Mouse (Mus musculus): Measurements from ENCODE around the gene Crybg2.
A peak's percentile ranks its signal among the peaks of the same experiment; 100 is the strongest.

Crybg2 gene

DNA sequence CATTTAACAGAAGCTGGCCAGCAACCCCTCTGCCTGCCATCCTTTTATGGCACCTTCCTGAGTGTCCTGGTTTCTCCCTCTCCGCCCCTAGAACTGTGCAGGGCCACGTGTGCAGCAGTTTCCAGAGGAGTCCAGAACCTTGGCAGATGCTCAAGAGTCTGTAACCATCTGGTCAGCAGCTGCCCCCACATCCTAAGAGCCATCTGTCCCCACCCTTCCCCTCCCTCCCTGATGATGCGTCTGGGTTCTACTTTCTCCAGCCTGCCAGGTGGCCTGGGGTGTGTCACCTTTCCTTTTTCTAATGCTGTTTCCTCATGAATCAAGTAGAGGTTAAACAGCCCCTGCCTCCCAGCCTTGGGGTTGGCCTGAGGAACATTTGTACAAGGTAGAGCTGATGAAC lies 61.7 kb downstream of the Crybg2 start:
- peak; percentile 54 for DNase-seq

DNA sequence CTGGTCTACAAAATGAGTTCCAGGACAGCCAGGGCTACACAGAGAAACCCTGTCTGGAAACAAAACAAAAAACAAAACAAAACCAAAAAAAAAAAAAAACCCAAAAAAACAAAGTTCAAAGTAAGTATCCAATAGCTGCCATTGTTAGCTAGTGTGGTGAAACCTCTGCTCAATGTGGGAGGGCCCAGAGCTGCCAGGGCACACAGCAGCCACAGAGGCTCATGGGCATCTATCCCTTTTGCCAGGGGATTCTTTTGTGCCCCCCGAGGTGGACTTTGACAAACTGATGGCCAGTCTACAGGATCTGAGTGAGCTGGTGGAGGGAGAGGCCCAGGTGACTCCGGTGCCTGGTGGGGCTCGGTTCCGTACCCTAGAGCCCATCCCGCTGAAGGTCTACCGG lies 62.5 kb downstream of the Crybg2 start:
- peak; percentile 33 for DNase-seq

DNA sequence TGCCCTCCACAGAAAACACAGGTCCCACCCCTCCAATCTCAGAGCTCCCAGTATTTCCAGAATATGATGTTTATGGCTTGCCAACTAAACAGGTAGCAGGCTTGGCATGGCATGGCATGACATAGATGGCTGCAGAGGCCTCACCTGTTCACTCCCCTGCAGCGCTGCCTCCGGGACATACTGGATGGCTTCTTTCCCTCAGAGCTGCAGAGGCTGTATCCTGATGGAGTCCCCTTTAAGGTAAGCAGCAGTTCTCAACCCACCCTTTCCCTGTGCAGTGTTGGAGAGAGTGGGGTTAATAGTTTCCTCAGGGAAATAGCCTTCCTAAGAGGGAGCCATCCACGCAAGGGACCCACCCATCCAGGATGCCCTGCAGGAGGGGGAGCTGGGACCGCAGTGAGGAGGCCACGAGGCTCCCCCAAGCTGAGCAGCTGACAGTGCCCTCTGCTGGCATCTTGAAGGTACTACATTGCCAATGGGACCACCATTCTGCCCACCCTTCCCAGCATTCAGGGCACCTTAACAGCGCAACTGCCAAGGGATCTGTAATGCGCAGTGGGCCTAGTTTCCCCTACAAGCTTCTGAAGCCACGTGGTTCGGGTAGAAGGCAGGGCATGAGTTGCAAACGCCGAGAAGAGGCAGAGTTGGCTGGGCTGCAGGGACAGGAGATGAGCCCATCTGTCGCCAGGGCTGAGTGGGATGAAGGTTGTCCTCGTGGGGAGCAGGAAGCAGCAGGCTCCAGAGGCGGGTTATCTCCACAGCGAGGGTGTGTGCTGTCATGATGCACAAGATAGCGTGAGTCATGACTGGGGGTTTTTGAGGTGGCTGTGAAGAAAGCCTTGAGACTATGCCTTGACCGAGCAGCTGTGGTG lies 63.3 kb downstream of the Crybg2 start:
- DNase-seq = peak; percentile 86

DNA sequence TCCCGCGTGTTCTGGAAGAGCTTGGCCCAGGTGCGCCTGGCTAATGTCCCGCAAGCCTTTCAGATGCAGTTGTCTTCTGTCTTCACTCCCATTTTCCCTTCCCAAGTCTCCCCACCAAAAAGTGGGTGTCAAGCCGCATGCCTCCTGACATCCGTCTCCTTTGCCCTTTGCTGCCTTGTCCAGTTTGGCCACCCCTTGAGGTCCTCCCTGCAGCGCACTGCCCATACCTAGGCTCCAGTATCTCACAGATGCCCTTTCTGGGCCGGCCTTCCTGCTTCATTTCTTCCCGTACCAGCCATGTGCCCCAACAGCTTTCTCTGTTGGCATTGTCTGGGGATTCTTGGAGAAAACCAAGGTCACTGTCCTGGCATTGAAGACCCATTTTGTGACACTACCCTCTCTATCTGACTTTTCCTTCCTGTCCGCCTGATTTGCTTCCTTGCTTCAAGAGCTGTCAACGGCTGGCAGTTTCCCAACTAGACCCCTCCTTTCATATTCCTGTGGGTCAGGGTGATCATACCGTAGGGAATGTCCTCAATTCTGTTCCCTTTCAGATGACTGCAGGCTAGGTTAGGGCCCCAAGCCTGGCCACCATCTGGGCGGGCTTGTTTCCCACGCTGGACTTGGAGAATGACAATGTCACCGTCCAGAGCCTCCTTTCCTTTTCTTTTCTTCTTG lies 64.9 kb downstream of the Crybg2 start:
- DNase-seq = no peak

DNA sequence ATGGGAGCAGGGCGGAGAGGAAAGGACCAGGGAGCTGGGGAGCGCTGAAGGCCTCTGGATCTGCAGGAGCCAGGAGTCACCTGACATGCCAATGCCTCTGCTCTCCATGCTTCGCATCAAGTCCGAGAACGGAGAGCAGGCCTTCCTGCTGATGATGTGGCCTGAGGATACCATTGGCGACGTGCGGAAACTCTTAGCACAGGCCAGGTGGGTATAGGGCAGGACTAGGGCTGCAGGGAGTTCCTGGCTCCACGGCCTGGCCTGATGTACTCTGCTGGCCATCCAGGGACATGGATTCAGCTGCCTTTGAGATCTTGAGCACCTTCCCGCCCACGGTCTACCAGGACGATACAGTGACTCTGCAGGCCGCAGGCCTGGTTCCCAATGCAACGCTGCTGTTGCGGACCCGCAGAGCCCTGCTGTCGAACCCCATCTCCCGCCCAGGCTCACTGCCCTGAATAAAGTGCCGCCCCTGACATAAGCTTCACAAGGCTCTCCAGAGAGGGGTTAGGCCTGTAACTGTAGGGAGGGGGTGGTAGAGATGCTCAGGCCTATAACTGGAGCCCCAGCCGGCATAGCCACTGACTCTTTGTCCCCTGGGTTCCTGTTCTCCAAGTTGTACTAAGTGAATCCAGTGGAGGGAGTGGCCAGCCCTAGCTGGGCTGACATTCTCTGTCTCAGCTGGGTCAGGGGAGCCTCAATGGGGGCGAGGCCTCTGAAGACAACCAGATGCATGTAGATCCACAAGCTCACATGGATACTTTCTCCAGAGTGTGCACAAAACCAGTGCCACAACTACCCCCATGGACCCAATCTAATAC lies 65.9 kb downstream of the Crybg2 start:
- DNase-seq = no peak

DNA sequence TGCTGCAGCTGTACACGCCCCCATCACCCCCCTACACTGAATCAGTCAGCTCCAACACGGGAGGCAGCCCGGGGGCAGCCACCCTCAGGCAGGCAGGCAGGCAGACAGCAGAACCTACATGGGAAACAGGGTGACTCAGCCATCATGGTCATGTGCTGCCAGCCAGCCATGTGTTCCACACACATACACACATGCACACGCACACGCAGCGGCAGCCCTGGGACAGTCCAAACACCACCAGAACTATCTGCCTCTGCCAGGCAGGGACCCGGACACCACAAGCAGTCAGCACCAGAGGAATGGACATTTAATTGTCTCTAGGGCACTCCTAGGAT lies 66.5 kb downstream of the Crybg2 start:
- DNase-seq = no peak

DNA sequence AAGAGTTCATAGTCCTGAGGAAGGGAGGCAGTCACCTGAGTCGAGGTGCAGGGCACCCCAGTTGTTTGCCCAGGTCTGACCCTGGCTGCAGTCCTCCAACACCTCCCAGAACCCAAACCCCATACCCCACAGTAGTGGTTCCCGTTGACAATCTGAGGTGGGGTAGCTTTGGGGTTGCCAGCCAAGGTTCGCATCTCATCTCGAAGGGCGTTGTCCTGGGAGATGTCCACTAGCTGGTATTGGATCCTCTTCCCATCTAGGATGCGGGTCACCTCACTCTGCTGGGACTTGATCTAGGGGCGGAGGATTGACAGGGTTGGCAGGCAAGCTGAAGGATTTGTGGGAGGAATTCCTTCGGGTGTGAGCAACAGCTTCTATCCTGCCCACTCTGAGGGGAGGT lies 67.2 kb downstream of the Crybg2 start:
- DNase-seq = no peak

DNA sequence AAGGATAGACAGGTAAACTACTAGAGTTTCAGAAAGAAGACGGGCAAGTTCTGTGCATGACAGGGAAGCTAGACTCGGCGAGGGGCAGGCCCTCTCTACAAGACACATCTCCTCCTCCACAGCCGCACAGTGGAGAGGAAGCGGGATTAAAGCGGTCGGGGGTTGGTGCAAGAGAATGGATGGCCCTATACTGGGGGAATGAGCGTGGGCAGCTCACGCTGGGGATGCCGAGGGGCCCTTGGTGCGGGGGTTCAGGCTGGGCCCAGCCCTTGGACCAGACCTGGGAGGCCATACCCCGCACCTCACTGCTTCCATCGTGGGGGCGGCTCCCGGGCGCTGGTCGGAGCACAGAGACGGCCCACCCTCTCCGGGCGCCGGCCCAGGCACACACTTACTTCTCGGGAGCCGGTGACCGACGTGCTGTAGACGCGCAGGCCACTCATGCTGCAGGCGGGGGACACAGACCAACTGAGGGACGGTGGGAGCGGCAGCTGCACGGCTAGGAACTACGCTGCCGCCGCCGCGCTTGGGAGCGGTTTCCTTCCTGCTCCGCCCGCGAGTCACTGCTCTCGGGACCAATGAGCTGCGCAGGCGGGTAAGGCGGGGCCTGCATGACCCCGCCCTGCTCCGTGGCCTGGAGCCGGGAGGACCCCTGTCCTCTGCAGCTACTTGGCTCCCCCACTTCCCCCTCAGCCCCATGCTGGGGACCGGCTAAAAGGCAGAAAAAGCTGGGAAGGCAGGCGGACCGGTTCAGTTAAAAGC lies 67.8 kb downstream of the Crybg2 start, which contains the start of gene Sh3bgrl3:
TSS of gene Sh3bgrl3 (minus strand) at position 569 of the 762 bp plus-strand sequence.
- DNase-seq = peak; percentile 92

DNA sequence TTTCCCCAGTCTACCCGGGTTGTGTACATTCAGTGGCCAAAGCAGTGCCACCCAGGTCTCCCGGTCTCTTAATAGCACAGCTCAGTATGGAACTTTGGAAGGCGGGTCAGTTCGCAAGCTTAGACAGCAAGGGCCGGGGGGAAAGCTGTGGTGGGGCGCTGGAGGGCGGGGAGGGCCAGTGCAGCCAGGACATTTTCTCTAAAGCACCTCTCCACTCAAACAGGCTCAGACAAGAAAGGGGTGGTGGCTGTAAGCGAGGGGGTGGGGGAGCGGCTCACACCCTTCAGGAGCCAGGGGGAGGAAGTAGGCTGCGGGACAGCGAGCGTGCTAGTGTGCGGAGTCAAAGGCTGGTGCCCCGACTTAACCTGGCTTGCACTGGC lies 68.4 kb downstream of the Crybg2 start:
- peak; percentile 61 for DNase-seq

DNA sequence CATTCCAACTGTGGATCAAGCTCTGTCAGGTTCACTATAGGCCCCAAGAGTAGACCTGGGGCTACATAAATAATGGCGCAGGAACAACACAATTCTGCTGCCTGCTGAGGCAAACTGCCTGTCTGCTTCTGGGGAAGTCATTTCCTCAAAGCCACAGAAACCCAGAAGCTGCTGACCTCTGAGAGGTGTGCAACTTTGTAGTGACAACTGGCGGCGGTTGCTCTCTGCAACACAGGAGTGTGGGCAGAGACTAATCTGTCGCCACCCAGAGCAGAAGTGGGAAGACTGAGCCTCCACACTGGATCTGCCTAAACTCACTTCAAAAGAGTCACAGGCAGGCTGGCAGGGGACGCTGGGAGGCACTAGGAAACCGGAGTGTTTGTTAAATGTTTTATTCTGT lies 68.9 kb downstream of the Crybg2 start:
- peak; percentile 27 for DNase-seq

DNA sequence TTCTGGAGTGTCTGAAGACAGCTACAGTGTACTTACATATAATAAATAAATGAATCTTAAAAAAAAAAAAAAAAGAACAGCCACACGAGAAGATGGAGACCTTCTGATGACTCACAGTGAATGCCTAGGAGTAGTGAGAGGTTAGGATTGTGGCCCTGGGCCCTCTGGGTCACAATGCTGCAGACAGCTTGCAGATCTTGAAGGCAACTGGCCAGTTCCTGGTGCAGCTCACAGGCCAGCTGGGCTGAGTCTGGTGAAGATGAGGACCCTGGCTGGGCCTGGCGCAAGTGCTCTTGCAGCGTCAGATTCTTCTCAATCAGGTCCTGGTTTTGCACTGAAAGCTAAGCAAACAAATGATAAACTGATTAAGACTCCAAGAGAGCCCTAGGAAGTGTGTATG lies 71.5 kb downstream of the Crybg2 start:
- DNase-seq = no peak

DNA sequence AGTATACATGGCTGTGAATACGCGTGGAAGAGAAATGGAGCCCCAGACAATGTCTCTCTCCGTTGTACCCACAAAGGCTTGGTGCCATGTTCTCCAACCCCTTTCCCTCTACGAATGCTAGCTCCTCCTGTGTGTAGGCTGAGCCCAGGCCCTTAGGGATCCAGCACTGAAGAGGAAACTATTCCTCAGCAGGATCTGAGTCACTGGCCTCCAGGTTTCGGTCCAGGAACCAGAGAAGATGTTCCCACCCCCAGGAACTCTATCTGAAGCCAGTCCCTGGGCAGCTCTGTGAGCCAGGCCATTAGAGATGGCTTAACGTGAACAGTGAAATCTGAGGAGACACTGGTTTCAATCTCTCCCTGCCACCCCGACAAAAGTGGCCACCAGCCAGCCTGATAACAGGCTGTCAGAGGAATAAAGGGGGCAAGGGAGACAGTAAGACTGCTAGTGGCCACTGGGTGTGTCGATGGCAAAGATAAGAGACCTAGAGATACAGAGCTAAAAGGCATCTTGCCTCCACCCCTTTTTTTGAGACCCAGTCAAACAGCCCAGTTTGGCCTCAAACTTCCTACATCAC lies 72.0 kb downstream of the Crybg2 start:
- no peak for DNase-seq

DNA sequence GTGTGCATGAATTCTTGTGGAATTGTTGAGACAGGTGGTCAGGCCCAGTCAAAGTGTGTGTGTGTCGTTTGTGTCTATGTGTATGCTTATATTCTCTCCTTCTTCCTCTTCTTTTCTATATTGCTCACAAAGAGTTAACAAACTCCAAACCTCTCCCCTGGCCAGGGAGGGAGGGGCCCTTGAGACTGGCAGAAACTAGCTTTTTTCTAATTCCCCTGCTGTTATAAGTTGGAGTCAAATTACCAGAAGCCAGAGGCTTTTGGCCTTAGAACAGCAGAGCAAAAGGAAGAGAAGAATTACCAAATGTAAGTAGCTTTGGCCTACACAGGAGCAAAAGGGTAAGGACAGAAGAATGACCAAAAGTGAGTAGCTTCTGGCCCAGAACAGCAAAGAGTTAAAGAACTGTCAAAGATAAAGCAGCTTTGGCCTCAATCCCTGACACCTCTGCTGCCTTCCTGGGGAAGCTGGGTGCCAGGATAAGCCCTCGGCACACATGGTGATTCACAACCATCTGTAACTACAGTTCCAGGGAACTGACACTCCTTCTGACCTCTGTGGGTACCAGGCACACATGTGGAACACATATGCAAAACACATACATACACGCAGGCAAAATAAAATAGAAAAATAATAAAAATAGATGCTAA lies 75.8 kb downstream of the Crybg2 start:
- no peak for DNase-seq

DNA sequence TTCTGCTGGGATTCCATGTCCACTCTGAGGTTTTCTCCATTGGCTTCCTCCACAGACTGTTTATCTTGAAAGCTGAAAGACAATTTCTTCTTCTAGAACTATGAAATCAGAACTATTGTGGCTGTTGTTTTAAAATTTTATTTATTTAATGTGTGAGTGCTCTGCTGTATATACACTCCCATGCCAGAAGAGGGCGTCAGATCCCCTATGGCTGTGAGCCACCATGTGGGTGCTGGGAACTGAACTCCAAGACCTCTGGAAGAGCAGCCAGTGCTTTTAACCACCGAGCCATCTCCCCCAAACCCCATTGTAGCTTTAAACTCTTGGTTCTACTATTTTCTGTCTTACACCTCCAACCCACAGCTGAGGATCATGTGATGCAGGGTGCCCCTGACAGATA lies 78.2 kb downstream of the Crybg2 start:
- no peak for DNase-seq

Data from thymus, postnatal 25 days (tissue).